Mouse (Mus musculus) neural tube, embryonic 14.5 days (tissue): ENCODE measurements around the gene Gins2. TPM values are rescaled to one million over a fixed set of nuclear protein-coding genes. Genes with fewer than 3 reads are reported as not detected.

ENCODE experiments used
- ATAC-seq: fragments of 200-750 bp; cut with Nextera tagmentation; 2 replicates; pipeline ENCODE4 v1.8.0; 2017; ENCODE audit warnings: low read depth, mild to moderate bottlenecking, moderate TSS enrichment, moderate library complexity
- H3K27ac ChIP-seq: fragments of 300-500 bp; sonication (generic); 2 replicates; pipeline ENCODE4 v1.5.1; 2014; ENCODE audit warnings: low read depth, mild to moderate bottlenecking, control low read depth, low read length, moderate library complexity, mixed read lengths
- H3K27me3 ChIP-seq: fragments of 300-500 bp; sonication (generic); 2 replicates; pipeline ENCODE4 v1.6.1; 2014; ENCODE audit warnings: low read length; ENCODE audit not compliant: control insufficient read depth, insufficient read depth
- H3K36me3 ChIP-seq: fragments of 300-500 bp; sonication (generic); 2 replicates; pipeline ENCODE4 v1.6.1; 2014; ENCODE audit warnings: low read length, mixed read lengths; ENCODE audit not compliant: control insufficient read depth, insufficient read depth
- H3K4me1 ChIP-seq: fragments of 300-500 bp; sonication (generic); 2 replicates; pipeline ENCODE4 v1.6.1; 2014; ENCODE audit warnings: low read length; ENCODE audit not compliant: control insufficient read depth, insufficient read depth
- H3K4me2 ChIP-seq: fragments of 300-500 bp; sonication (generic); 2 replicates; pipeline ENCODE4 v1.6.1; 2014; ENCODE audit warnings: mild to moderate bottlenecking, low read depth, low read length, control low read depth
- H3K4me3 ChIP-seq: fragments of 300-500 bp; sonication (generic); 2 replicates; pipeline ENCODE4 v1.5.1; 2014; ENCODE audit warnings: low read depth, low read length, control low read depth, mixed read lengths
- H3K9ac ChIP-seq: fragments of 300-500 bp; sonication (generic); replicated peaks from 2 replicates; pipeline ENCODE4 v1.6.1; 2014; ENCODE audit warnings: low read depth, mild to moderate bottlenecking, control low read depth, low read length, mixed read lengths
- H3K9me3 ChIP-seq: fragments of 300-500 bp; sonication (generic); 2 replicates; pipeline ENCODE4 v1.6.1; 2016; ENCODE audit warnings: low read length; ENCODE audit not compliant: control insufficient read depth
- WGBS: fragments of 180-500 bp; shearing (Covaris S2); extraction: QIAGEN DNeasy Blood & Tissue Kit; methylation state at CpG from one replicate; pipeline ENCODE4 v1.1.7; 2014; 5-methylcytosine and 5-hydroxymethylcytosine counted together
- polyA plus RNA-seq: library from polyadenylated mRNA; unstranded; fragments of >200 nt; fragmentation: Nextera tagmentation; extraction: Ambion mirVana; gene quantifications from 2 replicates; pipeline ENCODE4 v1.2.1, GENCODE M21; 2014

The Gins2 gene
- polyA plus RNA-seq, 1 experiment from 2014 or later, result 10.5 TPM

GRCm38 (mm10) chr8:120572534-120572933 is 16.6 kb downstream of the Gins2 start:
- H3K4me3 ChIP-seq, result no peak overlapping the region
- ATAC-seq, result no peak
- H3K9me3 ChIP-seq, result no peaks in the 10 kb centered on the region
- H3K4me2 ChIP-seq, result no peak overlapping the region
- no peaks in the 10 kb centered on the region for H3K27me3 ChIP-seq
- H3K36me3 ChIP-seq, result peaks cover 78% of the 10 kb centered on the region
- H3K27ac ChIP-seq, result no peak overlapping the region
- H3K9ac ChIP-seq, result no peak overlapping the region
- no peaks in the 10 kb centered on the region; the same call in 1 of the 2 replicates for H3K4me1 ChIP-seq
- 85% methylated on average over 21 of the region's 21 CpGs for WGBS

GRCm38 (mm10) chr8:120571561-120571960 is 17.5 kb downstream of the Gins2 start:
- H3K4me1 ChIP-seq, result peaks cover under 1% of the 10 kb centered on the region; the same call in 1 of the 2 replicates
- no peak overlapping the region for H3K27ac ChIP-seq
- H3K9ac ChIP-seq, result no peak overlapping the region
- no peak overlapping the region for H3K4me3 ChIP-seq
- no peak for ATAC-seq
- no peaks in the 10 kb centered on the region for H3K9me3 ChIP-seq
- H3K4me2 ChIP-seq, result no peak overlapping the region
- no peaks in the 10 kb centered on the region for H3K27me3 ChIP-seq
- WGBS, result 77% methylated on average over 8 of the region's 8 CpGs
- peaks cover 75% of the 10 kb centered on the region for H3K36me3 ChIP-seq

- peaks cover 14% of the 10 kb centered on the region for H3K4me1 ChIP-seq
- H3K9ac ChIP-seq, result no peak overlapping the region
- H3K9me3 ChIP-seq, result no peaks in the 10 kb centered on the region
- H3K27me3 ChIP-seq, result no peaks in the 10 kb centered on the region
- no peak overlapping the region for H3K4me3 ChIP-seq
- 0 out of 2 replicates have a peak overlapping the region, but pooled peaks have one; percentile 10 for H3K27ac ChIP-seq
- WGBS, result 59% methylated on average over 13 of the region's 13 CpGs
- ATAC-seq, result peak; percentile 5; the same call in 1 of the 2 replicates
- H3K4me2 ChIP-seq, result no peak overlapping the region
- peaks cover 60% of the 10 kb centered on the region for H3K36me3 ChIP-seq
These were observed 19.0 kb downstream of the Gins2 start for GRCm38 (mm10) chr8:120569939-120570715.

GRCm38 (mm10) chr8:120569123-120569522 is 20.0 kb downstream of the Gins2 start:
- no peak overlapping the region for H3K27ac ChIP-seq
- H3K4me3 ChIP-seq, result no peak overlapping the region
- H3K9ac ChIP-seq, result no peak overlapping the region
- ATAC-seq, result no peak
- no peaks in the 10 kb centered on the region for H3K9me3 ChIP-seq
- 93% methylated on average over 13 of the region's 17 CpGs for WGBS
- no peak overlapping the region for H3K4me2 ChIP-seq
- no peaks in the 10 kb centered on the region for H3K27me3 ChIP-seq
- H3K4me1 ChIP-seq, result peaks cover 23% of the 10 kb centered on the region
- H3K36me3 ChIP-seq, result peaks cover 53% of the 10 kb centered on the region

GRCm38 (mm10) chr8:120568164-120568798 is 20.8 kb downstream of the Gins2 start:
- Histone ChIP-seq H3K9me3 (no peaks in the 10 kb centered on the region), H3K9ac (no peak overlapping the region), H3K27me3 (no peaks in the 10 kb centered on the region), H3K36me3 (peaks cover 47% of the 10 kb centered on the region), H3K4me3 (no peak overlapping the region), H3K4me2 (no peak overlapping the region), H3K27ac (no peak overlapping the region), H3K4me1 (peaks cover 32% of the 10 kb centered on the region)
- WGBS, result 98% methylated on average over 37 of the region's 37 CpGs
- no peak for ATAC-seq

- Histone ChIP-seq H3K9me3 (no peaks in the 10 kb centered on the region), H3K36me3 (peaks cover 42% of the 10 kb centered on the region), H3K9ac (no peak overlapping the region), H3K27me3 (no peaks in the 10 kb centered on the region), H3K4me3 (no peak overlapping the region), H3K27ac (no peak overlapping the region), H3K4me2 (no peak overlapping the region), H3K4me1 (peaks cover 37% of the 10 kb centered on the region)
- WGBS, result 97% methylated on average over 17 of the region's 17 CpGs
- no peak for ATAC-seq
These were observed 21.4 kb downstream of the Gins2 start for GRCm38 (mm10) chr8:120567731-120568130.

- H3K4me1 ChIP-seq, result peaks cover 42% of the 10 kb centered on the region
- no peak overlapping the region for H3K9ac ChIP-seq
- H3K27ac ChIP-seq, result no peak overlapping the region; the same call in 1 of the 2 replicates
- no peak for ATAC-seq
- H3K9me3 ChIP-seq, result no peaks in the 10 kb centered on the region
- H3K36me3 ChIP-seq, result peaks cover 34% of the 10 kb centered on the region
- H3K27me3 ChIP-seq, result no peaks in the 10 kb centered on the region
- WGBS, result 53% methylated on average over 8 of the region's 8 CpGs
- no peak overlapping the region for H3K4me3 ChIP-seq
- no peak overlapping the region for H3K4me2 ChIP-seq
These were observed 22.4 kb downstream of the Gins2 start for GRCm38 (mm10) chr8:120566681-120567080.

GRCm38 (mm10) chr8:120565151-120565711 is 23.9 kb downstream of the Gins2 start:
- peaks cover 24% of the 10 kb centered on the region for H3K36me3 ChIP-seq
- ATAC-seq, result peak; percentile 12; the same call in 1 of the 2 replicates
- H3K4me1 ChIP-seq, result peaks cover 55% of the 10 kb centered on the region
- H3K4me2 ChIP-seq, result no peak overlapping the region
- no peak overlapping the region for H3K4me3 ChIP-seq
- no peaks in the 10 kb centered on the region for H3K9me3 ChIP-seq
- H3K27me3 ChIP-seq, result no peaks in the 10 kb centered on the region
- whole genome bisulfite sequencing, result 7% methylated on average over 7 of the region's 7 CpGs
- H3K9ac ChIP-seq, result no peak overlapping the region
- H3K27ac ChIP-seq, result peak overlapping the region; percentile 81
